Mouse (Mus musculus): ENCODE results near the gene Dclre1a.
"Not testable (repeated sequence)": the region's sequence is repeated elsewhere in the genome, so short reads cannot be mapped to it uniquely, and the experiment has no call there.

Dclre1a gene

GRCm38 (mm10) chr19:56548230-56549032 is 409 bp upstream of the Dclre1a start, which contains the start of gene Nhlrc2:
Gene Nhlrc2 (plus strand): TSS chr19:56548261.
- DNase-seq (ENCODE audit: inconsistent ontology term) = peak; percentile 95

- DNase-seq (ENCODE audit: inconsistent ontology term) = no peak
Observed at GRCm38 (mm10) chr19:56546031-56546430, 2.0 kb downstream of the Dclre1a start.

- no peak for DNase-seq (ENCODE audit: inconsistent ontology term)
Observed at GRCm38 (mm10) chr19:56544681-56545388, 3.2 kb downstream of the Dclre1a start.

- DNase-seq (ENCODE audit: inconsistent ontology term) = no peak
Observed at GRCm38 (mm10) chr19:56543320-56543719, 4.7 kb downstream of the Dclre1a start.

- DNase-seq (ENCODE audit: inconsistent ontology term) = no peak
Observed at GRCm38 (mm10) chr19:56535765-56536164, 12.3 kb downstream of the Dclre1a start.

GRCm38 (mm10) chr19:56535064-56535463 is 13.0 kb downstream of the Dclre1a start:
- peak; percentile 25 for DNase-seq (ENCODE audit: inconsistent ontology term)

- no peak for DNase-seq (ENCODE audit: inconsistent ontology term)
Observed at GRCm38 (mm10) chr19:56534337-56534736, 13.7 kb downstream of the Dclre1a start.

- no peak for DNase-seq (ENCODE audit: inconsistent ontology term)
Observed at GRCm38 (mm10) chr19:56533291-56534071, 14.5 kb downstream of the Dclre1a start.

- no peak for DNase-seq (ENCODE audit: inconsistent ontology term)
Observed at GRCm38 (mm10) chr19:56531251-56531650, 16.8 kb downstream of the Dclre1a start.

- not testable (repeated sequence) for DNase-seq (ENCODE audit: inconsistent ontology term)
Observed at GRCm38 (mm10) chr19:56530529-56530928, 17.5 kb downstream of the Dclre1a start.

GRCm38 (mm10) chr19:56519408-56519807 is 28.6 kb downstream of the Dclre1a start:
- DNase-seq (ENCODE audit: inconsistent ontology term) = not testable (repeated sequence)

GRCm38 (mm10) chr19:56513527-56513926 is 34.5 kb downstream of the Dclre1a start:
- DNase-seq (ENCODE audit: inconsistent ontology term) = not testable (repeated sequence)

GRCm38 (mm10) chr19:56511207-56511606 is 36.8 kb downstream of the Dclre1a start:
- not testable (repeated sequence) for DNase-seq (ENCODE audit: inconsistent ontology term)

GRCm38 (mm10) chr19:56503525-56503924 is 44.5 kb downstream of the Dclre1a start:
- DNase-seq (ENCODE audit: inconsistent ontology term) = not testable (repeated sequence)

- not testable (repeated sequence) for DNase-seq (ENCODE audit: inconsistent ontology term)
Observed at GRCm38 (mm10) chr19:56503069-56503468, 45.0 kb downstream of the Dclre1a start.

- not testable (repeated sequence) for DNase-seq (ENCODE audit: inconsistent ontology term)
Observed at GRCm38 (mm10) chr19:56494157-56494556, 53.9 kb downstream of the Dclre1a start.

GRCm38 (mm10) chr19:56489601-56490000 is 58.4 kb downstream of the Dclre1a start:
- no peak for DNase-seq (ENCODE audit: inconsistent ontology term)

GRCm38 (mm10) chr19:56487339-56487738 is 60.7 kb downstream of the Dclre1a start:
- no peak for DNase-seq (ENCODE audit: inconsistent ontology term)

- no peak for DNase-seq (ENCODE audit: inconsistent ontology term)
Observed at GRCm38 (mm10) chr19:56486926-56487325, 61.1 kb downstream of the Dclre1a start.

GRCm38 (mm10) chr19:56485376-56486271 is 62.4 kb downstream of the Dclre1a start:
- DNase-seq (ENCODE audit: inconsistent ontology term) = peak; percentile 90

Measured in Muller cell, postnatal 12 days (primary cell).